Mouse (Mus musculus) cerebellum, adult 2 months (tissue): ENCODE results near the gene Rasl10b.

ENCODE experiments used
- CTCF ChIP-seq: fragments of 200-500 bp; IDR thresholded peaks from 2 replicates; pipeline ENCODE4 v1.5.1; 2011; ENCODE audit warnings: low read depth, mild to moderate bottlenecking, control low read depth, low read length, moderate library complexity, borderline replicate concordance; ENCODE audit not compliant: insufficient read depth
- POLR2A ChIP-seq: fragments of 200-500 bp; IDR thresholded peaks from 2 replicates; pipeline ENCODE4 v1.6.1; 2011; ENCODE audit warnings: low read length, control low read depth, borderline replicate concordance; ENCODE audit not compliant: insufficient read depth

DNA sequence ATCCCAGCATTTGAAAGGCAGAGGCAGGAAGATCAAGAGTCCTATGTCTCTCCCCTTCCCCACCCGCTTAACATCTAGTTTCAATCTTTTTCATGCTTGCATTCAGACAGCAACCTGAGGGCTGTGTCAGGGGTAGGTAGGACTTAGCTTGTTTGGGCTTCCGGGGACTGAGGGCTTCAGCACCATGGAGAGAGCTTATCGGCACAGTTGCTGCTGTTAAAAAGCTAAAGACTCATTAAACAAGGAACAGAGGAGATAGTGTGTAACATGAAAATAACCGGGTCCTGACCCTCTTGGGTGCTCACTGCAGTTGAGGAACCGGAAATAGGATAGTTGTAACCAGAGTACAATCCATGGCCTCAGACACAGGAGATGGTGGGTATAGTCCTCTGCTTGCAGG, 8.1 kb downstream of the Rasl10b start:
- no peak for TF ChIP-seq CTCF
- no peak for TF ChIP-seq POLR2A
